Mouse (Mus musculus) liver (tissue): ENCODE data around the gene Sumo2.
"Not testable (repeated sequence)": the region's sequence is repeated elsewhere in the genome, so short reads cannot be mapped to it uniquely, and the experiment has no call there.

ENCODE experiments used
- DNase-seq: peaks from one replicate; pipeline ENCODE4 v3.0.0-alpha.2; 2020; ENCODE audit warnings: mixed read lengths

Gene Sumo2

DNA sequence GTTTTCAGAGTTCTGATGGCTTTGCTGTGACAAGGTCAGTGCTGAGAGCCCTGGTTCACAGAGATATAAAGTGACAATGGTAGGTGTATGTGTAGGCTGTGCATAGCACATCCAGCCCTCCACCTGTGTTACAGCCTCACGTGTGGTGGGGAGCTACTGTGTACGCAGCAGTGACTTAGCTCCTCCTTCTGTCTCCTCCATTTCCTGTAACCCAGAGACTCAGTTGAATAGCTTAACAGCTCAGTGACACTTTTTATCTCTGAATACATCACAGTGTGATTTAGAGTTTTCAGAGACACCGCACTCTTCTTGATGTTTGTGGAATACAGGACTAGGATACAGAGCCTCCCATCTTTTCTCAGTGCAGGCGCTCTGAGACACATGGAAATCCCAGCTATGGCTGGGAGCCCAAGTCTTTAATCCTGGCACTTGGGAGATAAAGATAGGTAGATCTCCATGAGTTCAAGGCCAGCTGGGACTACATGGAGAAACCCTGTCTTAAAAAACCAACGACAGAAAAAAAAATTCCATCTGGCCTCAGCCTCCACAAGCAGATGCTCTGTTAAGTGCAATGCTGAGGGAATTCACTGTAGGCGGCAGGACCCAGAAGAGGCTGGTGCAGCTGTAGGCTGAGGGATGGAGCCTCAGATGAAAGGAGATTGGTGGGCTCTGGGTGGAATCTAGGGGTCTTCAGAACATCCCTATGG is 54.4 kb downstream of the Sumo2 start:
- no peak for DNase-seq

GRCm38 (mm10) chr11:115478296-115478938 is 57.7 kb downstream of the Sumo2 start:
- DNase-seq = no peak

- DNase-seq = not testable (repeated sequence)
These were observed 58.7 kb downstream of the Sumo2 start for GRCm38 (mm10) chr11:115477388-115477787.

GRCm38 (mm10) chr11:115476630-115477029 is 59.4 kb downstream of the Sumo2 start:
- DNase-seq = not testable (repeated sequence)

DNA sequence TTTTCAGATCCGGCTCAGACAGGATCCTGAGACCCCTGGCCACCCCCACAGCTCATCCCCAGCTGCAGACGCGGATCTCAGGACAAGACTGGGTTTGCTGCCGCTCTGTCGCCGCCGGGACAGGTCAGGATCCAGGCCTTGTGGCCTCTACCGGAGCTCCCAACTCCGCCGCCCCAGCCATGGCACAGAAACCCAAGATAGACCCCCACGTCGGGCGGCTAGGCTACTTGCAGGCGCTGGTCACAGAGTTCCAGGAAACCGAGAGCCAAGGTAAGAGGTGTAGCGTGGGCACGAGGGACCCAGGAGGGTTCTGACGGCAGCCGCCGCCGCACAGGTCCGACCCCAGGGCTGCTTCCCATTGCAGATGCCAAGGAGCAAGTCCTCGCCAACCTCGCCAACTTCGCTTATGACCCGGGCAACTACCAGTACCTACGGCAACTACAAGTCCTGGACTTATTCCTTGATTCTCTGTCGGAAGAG is 60.3 kb downstream of the Sumo2 start:
- no peak for DNase-seq

DNA sequence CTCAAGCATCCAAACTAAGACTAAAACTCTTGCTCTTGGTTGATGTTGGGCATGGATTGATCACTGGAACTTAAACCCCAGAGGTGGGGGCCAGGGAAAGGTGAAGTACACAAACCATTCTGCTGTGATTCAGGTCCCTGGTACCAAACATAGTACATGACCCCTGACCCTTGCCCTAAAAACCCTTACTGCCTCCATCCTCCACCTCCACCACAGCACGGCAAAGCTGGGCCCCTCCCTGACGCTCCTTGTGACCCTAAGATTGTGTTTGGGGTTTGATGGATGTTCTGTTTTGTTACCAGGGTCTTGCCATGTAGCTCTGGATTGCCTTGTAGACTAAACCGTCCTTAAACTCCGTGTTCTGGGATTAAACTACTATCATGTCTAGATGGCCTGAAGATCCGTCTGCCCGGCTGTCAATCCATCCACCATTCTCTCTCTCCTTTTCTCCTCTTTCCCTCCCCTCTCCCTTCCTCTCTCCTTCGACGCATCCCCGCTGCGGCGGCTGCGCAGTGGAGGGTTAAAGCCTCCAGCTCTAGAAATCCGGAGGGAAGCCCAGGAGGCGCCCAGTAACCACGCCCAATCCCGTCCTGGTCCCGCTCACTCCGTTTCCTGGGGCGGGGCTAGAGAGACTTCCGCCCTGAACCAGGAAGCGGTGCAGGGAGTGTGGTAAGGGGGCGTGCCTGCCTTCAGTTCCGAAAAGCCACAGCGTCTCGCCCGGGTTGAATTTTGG is 60.9 kb downstream of the Sumo2 start, which contains the start of gene Armc7:
Gene Armc7, plus strand, starts transcription at position 643 of the 733 bp plus-strand sequence.
- peak; percentile 95 for DNase-seq

DNA sequence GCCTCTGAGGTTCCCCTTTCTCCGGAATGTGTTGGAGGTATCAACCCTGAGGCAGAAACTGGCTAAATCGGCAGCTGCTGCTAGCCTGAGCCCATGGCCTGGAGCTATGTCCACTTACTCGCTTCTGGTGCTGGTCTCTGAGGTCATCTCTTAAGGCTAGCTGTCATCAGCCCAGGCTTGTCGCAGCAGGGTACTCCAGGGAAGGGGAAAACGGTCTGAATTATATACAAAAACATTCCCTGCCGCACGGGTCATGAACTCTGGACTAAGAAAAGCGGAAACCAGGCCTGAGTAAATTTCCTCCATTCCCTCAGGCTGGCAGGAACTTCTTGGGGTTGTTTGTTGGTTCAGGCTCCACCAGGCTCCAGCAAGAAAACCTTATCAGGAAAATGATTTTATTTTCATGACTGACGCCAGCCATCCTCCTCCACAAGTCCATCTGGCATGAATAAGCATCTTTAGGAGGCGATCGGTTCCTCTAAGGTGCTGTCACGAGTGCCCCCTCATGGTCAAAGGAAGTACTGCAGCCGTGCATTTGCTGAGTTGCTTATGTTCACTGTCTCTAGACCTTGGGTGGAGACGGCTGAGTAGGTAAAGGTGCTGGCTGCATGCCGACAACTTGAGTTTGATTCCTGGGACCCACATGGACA is 62.3 kb downstream of the Sumo2 start:
- DNase-seq = peak; percentile 95
